ENCODE assay signal across 8 mouse cellular contexts in the genomic region with DNA sequence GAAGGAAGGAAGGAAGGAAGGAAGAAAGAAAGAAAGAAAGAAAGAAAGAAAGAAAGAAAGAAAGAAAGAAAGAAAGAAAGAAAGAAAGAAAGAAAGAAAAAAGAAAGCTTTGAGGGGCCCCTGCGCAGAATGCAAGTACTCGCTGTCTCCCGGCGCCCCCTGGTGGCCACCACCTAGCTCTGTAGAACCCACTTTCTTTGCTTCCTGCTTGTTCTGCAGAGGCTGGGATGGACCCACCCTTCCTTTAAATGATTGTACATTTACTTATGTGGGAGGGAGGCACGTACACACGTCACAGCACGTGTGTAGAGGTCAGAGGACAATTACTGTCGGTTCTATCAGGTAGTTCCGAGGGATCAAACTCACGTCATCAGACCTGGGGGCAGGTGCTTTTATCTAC. TPM values are rescaled to one million over a fixed set of nuclear protein-coding genes. Genes with fewer than 3 reads are reported as not detected.
DNase-seq lines count a peak whose midpoint lies in the region; ATAC-seq lines count a peak whose summit lies in the region.

No protein-coding gene starts in this region.

- 0 out of 2 replicates have a peak, but pooled peaks cover 10% of the 10 kb centered on the region for H3K27me3 ChIP-seq in kidney, embryonic 15.5 days
- H3K27me3 ChIP-seq in liver, embryonic 11.5 days (replicated peaks; ENCODE audit: control insufficient read depth, insufficient read depth, low read length): 0 out of 2 replicates have a peak, but pooled peaks cover 5% of the 10 kb centered on the region
- H3K27me3 ChIP-seq in neural tube, embryonic 13.5 days: no peaks in the 10 kb centered on the region
- no peaks in the 10 kb centered on the region for H3K27me3 ChIP-seq in stomach, embryonic 16.5 days (ENCODE audit: control insufficient read depth, insufficient read depth, low read length)

- peaks cover 17% of the 10 kb centered on the region for H3K4me1 ChIP-seq in kidney, embryonic 15.5 days
- no peaks in the 10 kb centered on the region for H3K4me1 ChIP-seq in liver, embryonic 11.5 days (replicated peaks; ENCODE audit: control insufficient read depth, insufficient read depth, low read length)
- H3K4me1 ChIP-seq in neural tube, embryonic 13.5 days (replicated peaks): peaks cover 7% of the 10 kb centered on the region; the same call in 1 of the 2 replicates
- peaks cover 7% of the 10 kb centered on the region; the same call in 1 of the 2 replicates for H3K4me1 ChIP-seq in stomach, embryonic 16.5 days (ENCODE audit: control insufficient read depth, insufficient read depth, low read length)

- no peak; the same call in 1 of the 2 replicates for ATAC-seq in kidney, embryonic 15.5 days (replicated peaks; ENCODE audit: low FRiP score)
- no peak; the same call in 1 of the 2 replicates for ATAC-seq in liver, embryonic 11.5 days (replicated peaks; ENCODE audit: low FRiP score)
- 0 out of 2 replicates have a peak, but pooled peaks have one; percentile 47 for ATAC-seq in neural tube, embryonic 13.5 days (ENCODE audit: low read depth)
- peak; percentile 85 for ATAC-seq in stomach, embryonic 16.5 days (ENCODE audit: insufficient read depth, low FRiP score)

- peaks cover 29% of the 10 kb centered on the region for H3K36me3 ChIP-seq in kidney, embryonic 15.5 days
- peaks cover 13% of the 10 kb centered on the region for H3K36me3 ChIP-seq in liver, embryonic 11.5 days (ENCODE audit: control insufficient read depth, insufficient read depth, low read length)
- H3K36me3 ChIP-seq in neural tube, embryonic 13.5 days: peaks cover 33% of the 10 kb centered on the region
- H3K36me3 ChIP-seq in stomach, embryonic 16.5 days (ENCODE audit: control insufficient read depth, insufficient read depth, low read length): peaks cover 11% of the 10 kb centered on the region; the same call in 1 of the 2 replicates

- peak; percentile 49 for DNase-seq in kidney, adult 11 months
- DNase-seq in cerebellum, postnatal 14 days: peak; percentile 91 to 93
- peak; percentile 73 for DNase-seq in gastrocnemius, adult 18-20 months (ENCODE audit: low spot score)
- DNase-seq in kidney, adult 8-10 months: peak; percentile 64 to 74
- DNase-seq in liver, embryonic 11.5 days (ENCODE audit: low spot score): peak; percentile 56

- H3K4me3 ChIP-seq in kidney, embryonic 15.5 days (replicated peaks): no peak overlapping the region
- H3K4me3 ChIP-seq in liver, embryonic 11.5 days (ENCODE audit: low read depth, low read length): no peak overlapping the region
- no peak overlapping the region for H3K4me3 ChIP-seq in neural tube, embryonic 13.5 days
- H3K4me3 ChIP-seq in stomach, embryonic 16.5 days (replicated peaks; ENCODE audit: low read length): no peak overlapping the region

- no peak overlapping the region for H3K9ac ChIP-seq in kidney, embryonic 15.5 days
- H3K9ac ChIP-seq in liver, embryonic 11.5 days (ENCODE audit: low read depth, low read length): no peak overlapping the region
- H3K9ac ChIP-seq in neural tube, embryonic 13.5 days: no peak overlapping the region
- H3K9ac ChIP-seq in stomach, embryonic 16.5 days (ENCODE audit: low read length): peak overlapping the region; percentile 38; the same call in 1 of the 2 replicates

- 14% methylated on average over 10 of the region's 10 CpGs for WGBS in kidney, embryonic 15.5 days
- 16% methylated on average over 10 of the region's 10 CpGs for WGBS in liver, embryonic 11.5 days
- WGBS in neural tube, embryonic 13.5 days: 17% methylated on average over 10 of the region's 10 CpGs
- 10% methylated on average over 10 of the region's 10 CpGs for WGBS in stomach, embryonic 16.5 days

- no peak overlapping the region for H3K27ac ChIP-seq in kidney, embryonic 15.5 days
- no peak overlapping the region for H3K27ac ChIP-seq in liver, embryonic 11.5 days (ENCODE audit: low read depth, low read length)
- H3K27ac ChIP-seq in neural tube, embryonic 13.5 days (replicated peaks): no peak overlapping the region
- no peak overlapping the region for H3K27ac ChIP-seq in stomach, embryonic 16.5 days (ENCODE audit: low read length)

- H3K9me3 ChIP-seq in kidney, embryonic 15.5 days (replicated peaks): no peaks in the 10 kb centered on the region
- H3K9me3 ChIP-seq in liver, embryonic 11.5 days (ENCODE audit: control insufficient read depth, low read length): no peaks in the 10 kb centered on the region
- H3K9me3 ChIP-seq in neural tube, embryonic 13.5 days: no peaks in the 10 kb centered on the region
- H3K9me3 ChIP-seq in stomach, embryonic 16.5 days (replicated peaks; ENCODE audit: control insufficient read depth, low read length): no peaks in the 10 kb centered on the region

- no peak overlapping the region for H3K4me2 ChIP-seq in kidney, embryonic 15.5 days
- no peak overlapping the region for H3K4me2 ChIP-seq in liver, embryonic 11.5 days
- H3K4me2 ChIP-seq in neural tube, embryonic 13.5 days: no peak overlapping the region
- no peak overlapping the region for H3K4me2 ChIP-seq in stomach, embryonic 16.5 days (ENCODE audit: low read depth, low read length)

RNA-seq across cellular contexts. Expression of a gene that starts 23.2 kb away (rescaled TPM):
- polyA plus RNA-seq in kidney, embryonic 15.5 days (2015; fragmentation: Nextera tagmentation; extraction: Ambion mirVana): 31.9 and 34.3 TPM in 2 replicates
- 10 to 100 TPM; 20.4 to 24.6 TPM for total RNA-seq in gastrocnemius, adult 18-20 months (2021)
- 27.4 and 30.1 TPM in 2 replicates for polyA plus RNA-seq in liver, embryonic 11.5 days (2014; fragmentation: Nextera tagmentation; extraction: Ambion mirVana)
- polyA plus RNA-seq in neural tube, embryonic 13.5 days (2015; fragmentation: Nextera tagmentation; extraction: Ambion mirVana): 30.1 and 30.4 TPM in 2 replicates
- polyA plus RNA-seq in stomach, embryonic 16.5 days (2015; fragmentation: Nextera tagmentation; extraction: Ambion mirVana): 30.2 and 31.1 TPM in 2 replicates

RNA-seq across cellular contexts. Expression of a gene that starts 35.9 kb away (rescaled TPM):
- 5.8 and 6.1 TPM in 2 replicates for polyA plus RNA-seq in kidney, embryonic 15.5 days (2015; fragmentation: Nextera tagmentation; extraction: Ambion mirVana)
- 10 to 100 TPM; 23.3 to 45.0 TPM for total RNA-seq in gastrocnemius, adult 18-20 months (2021)
- polyA plus RNA-seq in liver, embryonic 11.5 days (2014; fragmentation: Nextera tagmentation; extraction: Ambion mirVana): 2.1 TPM in 2 replicates
- polyA plus RNA-seq in neural tube, embryonic 13.5 days (2015; fragmentation: Nextera tagmentation; extraction: Ambion mirVana): 19.4 and 24.0 TPM in 2 replicates
- 7.5 and 9.1 TPM in 2 replicates for polyA plus RNA-seq in stomach, embryonic 16.5 days (2015; fragmentation: Nextera tagmentation; extraction: Ambion mirVana)

Comparison
In these comparisons a context has a peak if more than half of its experiments do, and no peak if none do; other contexts are left out.
1. ATAC-seq: peak in neural tube, embryonic 13.5 days (single experiment) and stomach, embryonic 16.5 days (single experiment); none in kidney, embryonic 15.5 days (single experiment) and liver, embryonic 11.5 days (single experiment).
2. Peak in every context shown above with its lines, with median percentiles within 50 percentile points of each other: DNase-seq.